Mouse (Mus musculus) kidney, postnatal 0 days (tissue): ENCODE results near the gene Tcf25. TPM values are rescaled to one million over a fixed set of nuclear protein-coding genes. Genes with fewer than 3 reads are reported as not detected.

Experiments used
- ATAC-seq: fragments of 200-750 bp; cut with Nextera tagmentation; replicated peaks from 2 replicates; pipeline ENCODE4 v1.8.0; 2017; ENCODE audit warnings: low read depth, moderate number of reproducible peaks, moderate TSS enrichment, moderate library complexity; ENCODE audit not compliant: low FRiP score
- DNase-seq: peaks from one replicate; pipeline ENCODE4 v3.0.0-alpha.2; 2016; ENCODE audit warnings: low spot score
- H3K27ac ChIP-seq: fragments of 300-500 bp; sonication (generic); 2 replicates; pipeline ENCODE4 v1.5.1; 2014; ENCODE audit warnings: mild to moderate bottlenecking
- H3K27me3 ChIP-seq: fragments of 300-500 bp; sonication (generic); 2 replicates; pipeline ENCODE4 v1.6.1; 2014; ENCODE audit warnings: low read length, mixed read lengths; ENCODE audit not compliant: insufficient read depth
- H3K36me3 ChIP-seq: fragments of 300-500 bp; sonication (generic); 2 replicates; pipeline ENCODE4 v1.6.1; 2014; ENCODE audit warnings: low read length, mixed read lengths; ENCODE audit not compliant: insufficient read depth
- H3K4me1 ChIP-seq: fragments of 300-500 bp; sonication (generic); replicated peaks from 2 replicates; pipeline ENCODE4 v1.6.1; 2014; ENCODE audit warnings: antibody characterized with exemption, low read length, mixed read lengths; ENCODE audit not compliant: insufficient read depth
- H3K4me2 ChIP-seq: fragments of 300-500 bp; sonication (generic); 2 replicates; pipeline ENCODE4 v1.6.1; 2014; ENCODE audit warnings: mild to moderate bottlenecking, low read length, moderate library complexity, mixed read lengths
- H3K4me3 ChIP-seq: fragments of 300-500 bp; sonication (generic); replicated peaks from 2 replicates; pipeline ENCODE4 v1.5.1; 2014; ENCODE audit warnings: low read depth, low read length
- H3K9ac ChIP-seq: fragments of 300-500 bp; sonication (generic); 2 replicates; pipeline ENCODE4 v1.6.1; 2014; ENCODE audit warnings: low read depth, low read length
- H3K9me3 ChIP-seq: fragments of 300-500 bp; sonication (generic); replicated peaks from 2 replicates; pipeline ENCODE4 v1.6.1; 2016; ENCODE audit warnings: low read length, inconsistent platforms, mixed read lengths
- CTCF ChIP-seq: IDR thresholded peaks from 2 replicates; pipeline ENCODE4 v1.5.1; 2016; ENCODE audit warnings: antibody characterized with exemption, low read depth, mild to moderate bottlenecking, moderate library complexity
- WGBS: fragments of 180-500 bp; shearing (Covaris S2); extraction: QIAGEN DNeasy Blood & Tissue Kit; methylation state at CpG from one replicate; pipeline ENCODE4 v1.1.7; 2014; 5-methylcytosine and 5-hydroxymethylcytosine counted together
- polyA plus RNA-seq: library from polyadenylated mRNA; unstranded; fragments of >200 nt; fragmentation: Nextera tagmentation; extraction: Ambion mirVana; gene quantifications from 2 replicates; pipeline ENCODE4 v1.2.1, GENCODE M21; 2015

Tcf25 gene
- polyA plus RNA-seq, 1 experiment from 2014 or later = 170 TPM

DNA sequence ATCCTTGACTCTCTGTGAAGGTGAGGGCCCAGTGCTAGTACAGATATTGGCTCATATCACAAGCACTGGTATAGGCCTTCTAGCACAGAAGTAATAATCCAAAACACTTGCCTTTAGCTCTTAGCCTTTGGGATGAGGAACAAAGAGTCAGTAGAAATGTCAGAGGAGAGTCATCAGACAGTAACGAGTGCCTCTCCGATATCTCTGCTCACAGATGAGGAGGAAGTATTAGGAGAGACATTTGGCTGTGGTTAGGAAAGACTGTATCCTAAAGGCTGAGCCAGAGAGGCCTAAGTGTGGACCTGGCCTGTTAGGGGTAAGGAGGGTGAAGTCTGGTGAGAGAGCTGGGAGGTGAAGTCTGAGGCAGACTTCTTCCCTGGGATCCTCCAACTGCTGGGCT lies 68.2 kb downstream of the Tcf25 start:
- peaks cover 8% of the 10 kb centered on the region; the same call in 1 of the 2 replicates for H3K4me1 ChIP-seq
- 93% methylated on average over 2 of the region's 2 CpGs for WGBS
- no peak overlapping the region for H3K9ac ChIP-seq
- DNase-seq (no peak), ATAC-seq (no peak)
- H3K9me3 ChIP-seq = no peaks in the 10 kb centered on the region
- H3K36me3 ChIP-seq = 0 out of 2 replicates have a peak, but pooled peaks cover under 1% of the 10 kb centered on the region
- no peak overlapping the region for H3K4me2 ChIP-seq
- no peak overlapping the region for H3K4me3 ChIP-seq
- TF ChIP-seq CTCF = no peak
- H3K27me3 ChIP-seq = no peaks in the 10 kb centered on the region
- no peak overlapping the region for H3K27ac ChIP-seq

DNA sequence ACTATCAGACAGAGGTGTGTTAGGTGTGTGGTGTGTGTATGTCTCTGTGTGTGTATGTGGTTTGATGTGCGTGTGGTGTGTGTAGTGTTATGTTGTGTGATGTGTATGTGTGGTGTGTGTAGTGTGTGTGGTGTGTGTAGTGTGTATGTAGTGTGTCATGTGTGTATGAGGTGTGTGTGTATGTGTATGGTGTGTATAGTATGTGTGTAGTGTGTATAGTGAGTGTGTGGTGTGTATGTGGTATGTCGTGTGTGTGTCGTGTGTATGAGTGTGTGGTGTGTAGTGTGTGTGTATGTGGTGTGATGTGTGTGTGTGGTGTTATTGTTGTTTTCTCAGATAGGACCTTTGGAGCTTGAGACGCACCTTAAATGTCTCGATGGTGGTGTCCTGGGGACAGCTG lies 68.8 kb downstream of the Tcf25 start:
- H3K4me2 ChIP-seq = peak overlapping the region; percentile 74; the same call in 1 of the 2 replicates
- no peaks in the 10 kb centered on the region for H3K27me3 ChIP-seq
- ATAC-seq = no peak
- no peaks in the 10 kb centered on the region for H3K9me3 ChIP-seq
- no peak overlapping the region for H3K9ac ChIP-seq
- 89% methylated on average over 5 of the region's 5 CpGs for WGBS
- H3K4me1 ChIP-seq = peaks cover 8% of the 10 kb centered on the region; the same call in 1 of the 2 replicates
- H3K27ac ChIP-seq = no peak overlapping the region
- no peak for DNase-seq
- no peak overlapping the region for H3K4me3 ChIP-seq
- H3K36me3 ChIP-seq = 0 out of 2 replicates have a peak, but pooled peaks cover 3% of the 10 kb centered on the region
- no peak for TF ChIP-seq CTCF

DNA sequence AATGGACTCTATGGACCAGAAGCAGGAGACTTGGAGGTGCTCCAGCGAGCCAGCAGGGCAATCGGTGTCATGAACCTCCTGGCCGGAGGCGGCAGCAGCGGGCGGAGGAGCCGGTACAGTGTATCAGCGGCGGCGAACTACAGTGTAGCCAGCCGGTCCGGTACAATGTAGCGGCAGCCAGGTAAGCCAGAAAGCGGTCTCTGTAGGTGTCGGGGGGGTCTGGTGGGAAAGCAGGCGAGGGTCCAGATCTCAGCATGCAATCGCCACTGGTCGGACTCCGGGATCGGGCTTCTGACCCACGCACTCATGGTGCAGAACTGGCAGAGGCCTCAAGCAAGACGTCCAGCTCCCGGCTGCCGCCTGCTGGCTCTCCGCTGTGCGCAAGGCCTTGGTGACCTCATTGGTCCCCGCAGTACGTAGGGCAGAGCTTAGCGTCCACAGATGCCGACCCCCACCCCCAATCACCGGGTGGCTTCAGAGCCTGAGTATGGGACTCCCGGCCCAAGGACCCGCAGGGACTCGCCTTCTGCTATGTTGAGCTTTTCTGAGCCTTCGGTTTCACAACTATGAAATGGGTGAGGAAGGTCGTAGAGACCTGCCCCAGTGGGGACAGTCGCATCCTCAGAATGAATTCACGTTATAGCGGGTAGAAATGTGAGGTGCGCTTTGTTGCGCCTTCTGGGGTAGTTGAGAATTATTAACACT lies 69.5 kb downstream of the Tcf25 start:
- Histone ChIP-seq H3K4me3 (peak overlapping the region; percentile 55), H3K9ac (peak overlapping the region; percentile 72), H3K9me3 (no peaks in the 10 kb centered on the region), H3K4me1 (peaks cover 8% of the 10 kb centered on the region; the same call in 1 of the 2 replicates), H3K27me3 (no peaks in the 10 kb centered on the region), H3K36me3 (0 out of 2 replicates have a peak, but pooled peaks cover 3% of the 10 kb centered on the region), H3K27ac (peak overlapping the region; percentile 60), H3K4me2 (peak overlapping the region; percentile 74)
- ATAC-seq (peak; percentile 92), DNase-seq (peak; percentile 91)
- peak; percentile 76 for TF ChIP-seq CTCF
- WGBS = under 1% methylated on average over 41 of the region's 41 CpGs

DNA sequence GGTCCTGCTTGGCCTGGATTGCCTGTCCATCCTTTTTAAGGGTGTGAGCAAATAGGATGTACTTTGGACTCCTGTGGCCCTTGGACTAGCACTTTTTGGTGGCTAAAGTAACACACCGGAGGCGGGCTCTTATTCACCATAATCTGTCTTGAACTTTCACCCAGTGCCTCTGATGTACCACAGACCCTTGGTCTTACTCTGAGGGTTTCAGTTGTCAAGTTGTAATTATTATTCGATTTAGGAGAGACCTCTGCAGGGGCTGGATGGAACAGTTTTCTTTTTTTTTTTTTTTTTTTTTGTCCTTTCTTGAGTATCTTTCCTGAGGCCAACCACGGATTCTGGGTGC lies 70.0 kb downstream of the Tcf25 start:
- Histone ChIP-seq H3K36me3 (0 out of 2 replicates have a peak, but pooled peaks cover 3% of the 10 kb centered on the region), H3K27ac (peak overlapping the region; percentile 60), H3K4me2 (peak overlapping the region; percentile 74), H3K9me3 (no peaks in the 10 kb centered on the region), H3K27me3 (no peaks in the 10 kb centered on the region), H3K9ac (peak overlapping the region; percentile 72), H3K4me3 (peak overlapping the region; percentile 55), H3K4me1 (peaks cover 8% of the 10 kb centered on the region; the same call in 1 of the 2 replicates)
- DNase-seq (peak; percentile 44), ATAC-seq (peak; percentile 50)
- TF ChIP-seq CTCF = no peak
- WGBS = 19% methylated on average over 4 of the region's 4 CpGs

DNA sequence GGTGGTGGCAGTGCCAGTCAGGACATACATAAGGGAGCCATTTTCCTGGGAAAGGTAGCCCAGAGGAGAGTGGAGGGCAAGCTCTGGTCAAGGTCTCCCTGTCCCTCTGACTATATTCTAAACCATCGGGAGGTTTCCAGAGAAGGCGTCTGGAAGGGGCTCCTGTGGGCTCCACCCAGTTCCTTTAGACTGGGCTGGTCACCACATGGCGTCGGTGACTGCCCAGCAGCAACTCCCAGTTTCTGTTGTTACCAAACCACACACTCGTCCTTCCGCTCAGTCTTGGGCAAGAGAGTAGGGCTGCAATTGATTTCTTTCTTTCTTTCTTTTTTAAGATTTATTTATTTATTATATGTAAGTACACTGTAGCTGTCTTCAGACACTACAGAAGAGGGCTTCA lies 70.6 kb downstream of the Tcf25 start:
- Histone ChIP-seq H3K9me3 (no peaks in the 10 kb centered on the region), H3K27me3 (no peaks in the 10 kb centered on the region), H3K4me2 (peak overlapping the region; percentile 74; the same call in 1 of the 2 replicates), H3K4me1 (peaks cover 8% of the 10 kb centered on the region; the same call in 1 of the 2 replicates), H3K4me3 (no peak overlapping the region), H3K36me3 (0 out of 2 replicates have a peak, but pooled peaks cover 3% of the 10 kb centered on the region), H3K27ac (peak overlapping the region; percentile 14; the same call in 1 of the 2 replicates), H3K9ac (no peak overlapping the region)
- TF ChIP-seq CTCF = no peak
- 81% methylated on average over 6 of the region's 6 CpGs for WGBS
- ATAC-seq (no peak), DNase-seq (no peak)

DNA sequence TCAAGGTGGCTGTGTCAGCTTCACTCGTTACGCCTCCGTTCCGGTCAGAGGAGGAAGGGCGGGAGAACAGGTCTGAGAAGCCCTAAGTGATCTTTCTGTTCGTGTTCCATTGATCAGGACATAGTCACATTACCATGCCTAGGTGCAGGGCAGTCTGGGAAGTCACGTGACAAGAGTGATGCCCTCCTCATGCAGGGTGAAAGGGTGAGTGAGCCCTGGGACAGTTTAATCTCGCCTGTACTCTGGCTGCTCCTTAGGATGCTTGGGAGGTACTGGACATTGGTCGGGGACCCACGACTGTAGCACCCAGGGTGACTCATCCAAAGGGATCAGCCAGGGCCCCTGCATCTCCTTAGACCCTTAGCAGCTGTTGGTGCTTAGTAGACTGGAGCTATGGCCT lies 72.4 kb downstream of the Tcf25 start:
- Histone ChIP-seq H3K4me3 (no peak overlapping the region), H3K9ac (no peak overlapping the region), H3K4me1 (peaks cover 8% of the 10 kb centered on the region; the same call in 1 of the 2 replicates), H3K27me3 (no peaks in the 10 kb centered on the region), H3K36me3 (0 out of 2 replicates have a peak, but pooled peaks cover 9% of the 10 kb centered on the region), H3K9me3 (no peaks in the 10 kb centered on the region), H3K27ac (no peak overlapping the region), H3K4me2 (no peak overlapping the region)
- 87% methylated on average over 10 of the region's 10 CpGs for WGBS
- no peak for TF ChIP-seq CTCF
- DNase-seq = no peak
- ATAC-seq = no peak
